Mouse (Mus musculus) liver, embryonic 11.5 days (tissue): ENCODE data around the gene Cdh22. TPM values are rescaled to one million over a fixed set of nuclear protein-coding genes. Genes with fewer than 3 reads are reported as not detected.

Source experiments
- ATAC-seq: fragments of 200-750 bp; cut with Nextera tagmentation; replicated peaks from 2 replicates; pipeline ENCODE4 v1.8.0; 2017; ENCODE audit warnings: moderate number of reproducible peaks, mild to moderate bottlenecking, moderate TSS enrichment, moderate library complexity; ENCODE audit not compliant: low FRiP score
- DNase-seq: peaks from one replicate; pipeline ENCODE4 v3.0.0-alpha.2; 2017; ENCODE audit warnings: low spot score
- H3K27ac ChIP-seq: fragments of 300-500 bp; sonication (generic); 2 replicates; pipeline ENCODE4 v1.5.1; 2014; ENCODE audit warnings: mild to moderate bottlenecking, low read depth, low read length, control low read depth
- H3K27me3 ChIP-seq: fragments of 300-500 bp; sonication (generic); replicated peaks from 2 replicates; pipeline ENCODE4 v1.6.1; 2014; ENCODE audit warnings: low read length, mixed read lengths; ENCODE audit not compliant: control insufficient read depth, insufficient read depth
- H3K36me3 ChIP-seq: fragments of 300-500 bp; sonication (generic); 2 replicates; pipeline ENCODE4 v1.6.1; 2014; ENCODE audit warnings: mild to moderate bottlenecking, low read length, moderate library complexity, mixed read lengths; ENCODE audit not compliant: control insufficient read depth, insufficient read depth
- H3K4me1 ChIP-seq: fragments of 300-500 bp; sonication (generic); replicated peaks from 2 replicates; pipeline ENCODE4 v1.6.1; 2014; ENCODE audit warnings: low read length, mixed read lengths; ENCODE audit not compliant: control insufficient read depth, insufficient read depth
- H3K4me2 ChIP-seq: fragments of 300-500 bp; sonication (generic); 2 replicates; pipeline ENCODE4 v1.6.1; 2014; ENCODE audit warnings: mild to moderate bottlenecking, control low read depth, moderate library complexity
- H3K4me3 ChIP-seq: fragments of 300-500 bp; sonication (generic); 2 replicates; pipeline ENCODE4 v1.5.1; 2014; ENCODE audit warnings: low read depth, low read length, control low read depth
- H3K9ac ChIP-seq: fragments of 300-500 bp; sonication (generic); 2 replicates; pipeline ENCODE4 v1.6.1; 2014; ENCODE audit warnings: low read depth, low read length, control low read depth
- H3K9me3 ChIP-seq: fragments of 300-500 bp; sonication (generic); 2 replicates; pipeline ENCODE4 v1.6.1; 2016; ENCODE audit warnings: low read length, inconsistent platforms, mixed read lengths; ENCODE audit not compliant: control insufficient read depth
- WGBS: fragments of 180-500 bp; shearing (Covaris S2); extraction: QIAGEN DNeasy Blood & Tissue Kit; methylation state at CpG from one replicate; pipeline ENCODE4 v1.1.7; 2014; 5-methylcytosine and 5-hydroxymethylcytosine counted together
- polyA plus RNA-seq: library from polyadenylated mRNA; unstranded; fragments of >200 nt; fragmentation: Nextera tagmentation; extraction: Ambion mirVana; gene quantifications from 2 replicates; pipeline ENCODE4 v1.2.1, GENCODE M21; 2014

Cdh22 gene
- polyA plus RNA-seq, 1 experiment from 2014 or later = 0.11 TPM

DNA sequence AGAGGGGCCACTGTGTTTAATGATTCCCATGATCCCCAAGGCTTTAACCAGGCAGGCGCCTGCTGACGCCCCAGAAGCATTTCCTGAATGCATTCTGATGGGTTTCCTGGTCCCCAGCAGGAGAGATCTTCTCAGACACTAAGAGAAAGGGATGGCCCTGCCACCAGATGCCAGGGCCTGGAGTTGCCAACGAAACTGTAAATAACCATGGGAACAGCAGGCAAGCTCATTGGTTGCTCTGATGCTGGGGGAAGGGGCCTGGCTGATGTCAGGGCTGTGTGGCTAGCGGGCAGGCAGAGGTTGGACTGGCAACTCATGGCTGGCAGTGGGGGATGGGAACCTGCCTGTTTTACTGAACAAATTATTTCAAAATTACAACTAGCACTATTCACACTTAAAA lies 38.9 kb upstream of the Cdh22 start:
- no peak for ATAC-seq
- no peaks in the 10 kb centered on the region; the same call in 1 of the 2 replicates for H3K36me3 ChIP-seq

DNA sequence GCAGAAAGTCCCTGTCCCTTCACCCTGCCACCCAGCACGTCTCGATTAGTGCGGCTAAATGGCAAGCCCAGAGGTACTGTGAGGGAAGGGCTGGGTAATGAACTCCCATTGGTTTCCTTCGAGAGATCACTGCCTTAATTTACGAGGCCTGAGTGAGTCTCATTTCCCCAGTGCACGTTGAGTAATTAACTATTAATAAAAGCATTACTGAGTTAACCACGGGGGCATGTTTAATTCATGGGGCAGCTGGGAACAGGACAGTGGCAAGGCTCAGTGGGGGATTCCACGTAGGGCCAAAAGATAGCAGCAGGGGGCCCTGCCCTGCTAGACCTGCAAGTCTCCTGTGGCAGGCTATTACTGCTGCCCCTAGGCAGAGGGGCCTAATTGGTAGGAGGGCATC lies 36.7 kb upstream of the Cdh22 start:
- 26% methylated on average over 8 of the region's 8 CpGs for WGBS
- H3K4me3 ChIP-seq = no peak overlapping the region

More for the DNA sequence above, 38.9 kb upstream of the Cdh22 start:
- Histone ChIP-seq H3K9ac (no peak overlapping the region), H3K27me3 (no peaks in the 10 kb centered on the region; the same call in none of the 2 replicates), H3K4me1 (no peaks in the 10 kb centered on the region), H3K4me3 (no peak overlapping the region), H3K9me3 (no peaks in the 10 kb centered on the region), H3K27ac (no peak overlapping the region), H3K4me2 (no peak overlapping the region)
- 36% methylated on average over 4 of the region's 4 CpGs for WGBS
- DNase-seq = no peak

DNA sequence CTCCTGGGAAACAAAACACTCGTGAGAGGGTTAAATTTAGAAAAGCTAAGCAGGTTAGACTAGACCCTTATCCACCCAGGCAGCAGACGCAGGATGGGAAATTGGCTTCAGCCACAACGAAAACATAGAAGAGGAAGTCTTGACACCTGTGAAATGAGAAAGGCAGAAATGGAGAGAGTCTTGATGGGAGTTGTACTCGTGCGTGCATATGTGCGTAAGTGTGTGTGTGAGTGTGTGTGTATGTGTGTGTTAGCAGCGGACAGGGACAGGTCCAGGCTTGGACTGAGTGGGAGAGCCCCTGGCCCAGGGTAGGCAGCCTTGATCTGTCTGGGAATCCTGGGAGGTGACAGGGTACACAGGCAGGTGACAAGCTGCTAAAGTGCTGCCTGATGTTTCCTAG lies 36.2 kb upstream of the Cdh22 start:
- Histone ChIP-seq H3K9me3 (no peaks in the 10 kb centered on the region), H3K27me3 (peaks cover 9% of the 10 kb centered on the region), H3K4me3 (no peak overlapping the region), H3K4me1 (no peaks in the 10 kb centered on the region), H3K36me3 (no peaks in the 10 kb centered on the region), H3K9ac (no peak overlapping the region), H3K4me2 (no peak overlapping the region), H3K27ac (no peak overlapping the region)
- WGBS = 52% methylated on average over 7 of the region's 7 CpGs
- DNase-seq = no peak
- ATAC-seq = no peak

More for the DNA sequence above, 36.7 kb upstream of the Cdh22 start:
- Histone ChIP-seq H3K27me3 (peaks cover 8% of the 10 kb centered on the region), H3K9me3 (no peaks in the 10 kb centered on the region), H3K36me3 (no peaks in the 10 kb centered on the region), H3K9ac (no peak overlapping the region), H3K4me1 (no peaks in the 10 kb centered on the region), H3K27ac (no peak overlapping the region), H3K4me2 (no peak overlapping the region)
- no peak for DNase-seq
- no peak for ATAC-seq

DNA sequence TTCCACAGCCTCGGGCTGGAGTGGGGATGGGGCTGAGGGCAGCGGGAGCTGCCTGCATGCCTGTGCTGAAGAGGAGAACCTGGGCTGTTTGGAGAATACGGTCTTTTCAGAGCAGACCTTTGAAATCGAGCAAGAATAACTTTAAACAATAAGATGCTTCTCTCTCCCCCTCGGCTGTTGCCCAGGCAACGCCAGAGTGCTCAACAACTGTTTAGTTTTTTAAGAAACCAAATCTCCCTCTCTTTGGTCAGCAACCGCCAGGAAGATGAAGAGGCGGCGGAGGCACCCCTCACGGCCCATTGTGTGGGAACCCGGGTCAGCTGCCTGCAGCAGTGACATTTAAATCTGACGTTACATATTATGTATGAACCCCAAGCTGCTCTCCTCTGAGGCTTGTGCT lies 32.1 kb upstream of the Cdh22 start:
- H3K4me3 ChIP-seq = no peak overlapping the region
- 34% methylated on average over 12 of the region's 12 CpGs for WGBS
- DNase-seq = no peak
- H3K4me1 ChIP-seq = no peaks in the 10 kb centered on the region
- H3K9ac ChIP-seq = no peak overlapping the region
- no peak for ATAC-seq
- H3K36me3 ChIP-seq = no peaks in the 10 kb centered on the region
- H3K27ac ChIP-seq = no peak overlapping the region
- H3K27me3 ChIP-seq = peaks cover 19% of the 10 kb centered on the region
- H3K4me2 ChIP-seq = no peak overlapping the region
- H3K9me3 ChIP-seq = no peaks in the 10 kb centered on the region

DNA sequence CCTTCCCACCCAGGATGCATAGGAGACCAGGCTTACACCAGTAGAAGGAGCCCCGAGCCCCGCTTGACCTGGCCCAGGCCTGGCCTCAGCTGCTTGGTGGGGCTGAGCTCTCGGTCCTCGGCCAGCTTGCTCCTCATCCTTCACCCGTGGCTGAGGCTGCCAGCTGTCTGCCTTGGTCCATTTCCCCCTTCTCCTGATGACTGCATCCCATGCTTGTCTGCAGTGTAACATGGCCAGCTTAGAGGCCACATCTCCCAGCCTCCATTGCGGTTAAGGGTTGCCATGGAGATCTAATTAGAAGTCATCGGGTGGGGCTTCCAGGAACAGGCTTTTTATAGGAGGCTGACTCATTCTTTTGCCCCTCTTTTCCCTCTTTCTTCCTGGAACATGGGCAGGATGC lies 29.2 kb upstream of the Cdh22 start:
- DNase-seq (no peak), ATAC-seq (no peak)
- no peak overlapping the region for H3K4me2 ChIP-seq
- H3K4me3 ChIP-seq = no peak overlapping the region
- H3K27ac ChIP-seq = no peak overlapping the region
- H3K4me1 ChIP-seq = no peaks in the 10 kb centered on the region
- H3K9me3 ChIP-seq = no peaks in the 10 kb centered on the region
- WGBS = 71% methylated on average over 7 of the region's 7 CpGs
- peaks cover 24% of the 10 kb centered on the region for H3K27me3 ChIP-seq
- no peaks in the 10 kb centered on the region for H3K36me3 ChIP-seq
- no peak overlapping the region for H3K9ac ChIP-seq

DNA sequence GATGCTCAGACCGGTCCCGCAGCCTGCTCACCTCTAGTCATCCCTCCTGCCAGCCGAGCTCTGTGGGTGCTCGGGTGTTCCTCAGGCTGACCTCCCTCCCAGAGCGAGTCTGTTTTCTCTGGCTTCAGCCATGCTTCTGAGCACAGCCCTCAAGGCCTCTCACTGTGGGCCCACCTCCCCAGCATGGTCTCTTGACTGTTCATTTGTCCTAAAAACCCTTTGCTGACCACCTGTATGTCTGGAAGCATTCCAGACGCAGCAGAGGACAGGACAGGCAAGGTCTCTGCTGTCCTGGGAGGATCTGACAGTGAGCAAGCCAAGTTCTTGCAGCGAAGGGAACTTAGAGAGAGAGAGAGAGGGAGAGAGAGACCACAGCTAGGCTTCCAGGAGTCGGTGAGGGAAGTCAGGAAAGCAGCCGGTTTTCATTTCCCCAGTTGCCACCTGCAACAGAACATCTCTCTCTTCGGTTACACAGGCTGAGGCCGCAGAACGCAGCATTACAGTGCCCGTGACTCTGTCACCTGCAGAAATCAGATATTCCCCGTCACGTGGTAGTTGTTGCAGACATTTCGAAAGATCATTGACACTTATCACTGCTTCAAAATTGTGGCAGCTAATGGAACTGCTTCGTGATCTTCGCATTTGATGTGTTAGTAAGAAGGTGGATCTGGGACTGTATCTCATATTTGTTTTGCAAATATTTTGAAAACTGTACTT lies 27.8 kb upstream of the Cdh22 start:
- 56% methylated on average over 18 of the region's 18 CpGs for WGBS
- ATAC-seq = no peak
- Histone ChIP-seq H3K4me3 (no peak overlapping the region), H3K27ac (no peak overlapping the region), H3K9me3 (no peaks in the 10 kb centered on the region), H3K36me3 (no peaks in the 10 kb centered on the region), H3K4me1 (no peaks in the 10 kb centered on the region), H3K4me2 (no peak overlapping the region), H3K9ac (no peak overlapping the region), H3K27me3 (peaks cover 25% of the 10 kb centered on the region)
- no peak for DNase-seq

DNA sequence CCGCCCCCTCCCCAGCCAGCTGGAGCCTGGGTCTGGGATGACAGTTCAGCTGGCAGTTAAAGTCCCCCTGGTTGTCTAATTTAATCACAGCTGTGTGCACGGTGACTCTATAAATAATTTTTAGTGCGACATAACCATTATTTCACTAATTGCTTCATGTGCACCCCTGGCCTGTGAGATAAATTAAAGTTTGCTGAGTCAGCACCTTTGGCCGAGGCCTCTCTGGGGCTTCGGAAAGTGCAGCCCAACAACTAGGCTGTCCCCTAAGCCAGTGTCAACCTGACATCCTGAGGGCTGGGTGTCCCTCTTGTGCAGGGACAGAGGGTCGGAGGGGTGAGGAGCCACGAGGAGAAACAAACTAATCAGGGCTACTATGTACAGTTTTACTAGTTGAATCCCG lies 25.2 kb upstream of the Cdh22 start:
- Histone ChIP-seq H3K36me3 (no peaks in the 10 kb centered on the region), H3K9me3 (no peaks in the 10 kb centered on the region), H3K27me3 (peaks cover 33% of the 10 kb centered on the region), H3K4me2 (no peak overlapping the region), H3K27ac (no peak overlapping the region), H3K4me1 (no peaks in the 10 kb centered on the region), H3K9ac (no peak overlapping the region), H3K4me3 (no peak overlapping the region)
- WGBS = 73% methylated on average over 8 of the region's 8 CpGs
- DNase-seq = no peak
- ATAC-seq = no peak

DNA sequence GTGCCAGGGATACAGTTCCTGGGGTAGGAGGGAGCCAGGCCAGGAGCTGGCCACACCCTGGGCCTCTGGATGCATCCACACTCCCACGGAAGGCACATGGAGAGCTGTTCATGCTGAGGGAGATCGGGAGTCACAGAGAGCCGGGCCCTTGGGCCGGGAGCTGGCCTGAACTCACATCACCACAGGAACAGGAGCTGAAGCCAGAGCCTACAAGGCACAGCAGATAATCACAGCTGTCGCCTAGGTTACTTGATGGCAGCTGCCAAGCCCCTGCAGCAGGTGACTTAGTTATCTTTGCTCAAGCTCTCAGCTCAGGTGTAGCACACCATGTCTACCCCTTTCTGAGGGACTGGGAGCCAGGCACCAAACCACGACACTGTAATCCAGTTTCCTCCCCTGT lies 23.7 kb upstream of the Cdh22 start:
- ATAC-seq = no peak
- 71% methylated on average over 6 of the region's 6 CpGs for WGBS
- no peak for DNase-seq

DNA sequence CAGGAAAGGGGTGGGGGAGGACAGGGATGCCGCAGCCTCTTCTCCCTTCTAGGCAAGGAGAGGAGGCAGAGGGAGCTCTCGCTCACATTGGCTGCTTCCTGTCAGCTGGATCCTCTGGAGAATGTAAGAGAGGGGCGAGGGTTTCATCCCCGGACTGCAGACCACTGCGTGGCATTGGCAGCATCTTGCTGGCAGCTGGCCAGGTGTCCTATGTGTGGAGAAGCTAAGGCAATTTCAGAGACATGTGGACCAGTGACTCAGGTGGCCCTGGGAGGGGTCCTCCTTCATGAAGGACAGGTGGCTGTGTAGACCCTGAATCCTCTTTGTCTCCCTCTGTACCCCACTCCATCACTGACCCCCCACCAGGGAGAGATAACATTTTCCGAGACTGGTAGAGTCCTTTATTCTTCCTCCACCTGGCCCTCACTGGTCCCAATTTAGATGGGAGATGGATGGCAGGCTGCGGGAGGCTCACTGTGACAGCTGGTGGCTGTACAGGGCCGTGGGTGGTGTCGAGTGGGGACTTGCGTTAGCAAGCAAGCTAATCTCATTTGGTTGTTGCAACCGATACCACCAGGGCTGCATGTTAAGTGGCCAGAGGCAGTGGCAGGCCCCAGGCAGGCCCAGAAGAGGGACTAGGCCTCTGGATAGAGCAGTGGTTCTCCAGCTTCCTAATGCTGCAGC lies 22.6 kb upstream of the Cdh22 start:
- H3K27me3 ChIP-seq = peaks cover 52% of the 10 kb centered on the region
- H3K36me3 ChIP-seq = no peaks in the 10 kb centered on the region
- H3K9me3 ChIP-seq = no peaks in the 10 kb centered on the region
- no peak for ATAC-seq
- H3K4me3 ChIP-seq = no peak overlapping the region
- 47% methylated on average over 11 of the region's 11 CpGs for WGBS
- DNase-seq = no peak
- no peak overlapping the region for H3K9ac ChIP-seq
- H3K4me1 ChIP-seq = no peaks in the 10 kb centered on the region
- no peak overlapping the region for H3K27ac ChIP-seq
- H3K4me2 ChIP-seq = no peak overlapping the region

More for the DNA sequence above, 23.7 kb upstream of the Cdh22 start:
- Histone ChIP-seq H3K9ac (no peak overlapping the region), H3K4me2 (no peak overlapping the region), H3K27ac (no peak overlapping the region), H3K9me3 (no peaks in the 10 kb centered on the region), H3K27me3 (peaks cover 43% of the 10 kb centered on the region), H3K4me1 (no peaks in the 10 kb centered on the region), H3K4me3 (no peak overlapping the region), H3K36me3 (no peaks in the 10 kb centered on the region)
